Mouse (Mus musculus): Measurements from ENCODE around the gene H2afv.

- TF ChIP-seq FLI1 (IDR thresholded peaks at IDR 0.05; ENCODE audit: low read length) (no peak), GATA1 (IDR thresholded peaks at IDR 0.05; ENCODE audit: borderline replicate concordance, low read length) (no peak)
These were observed 38.9 kb upstream of the H2afv start for GRCm38 (mm10) chr11:6483103-6483502.

Data from megakaryocyte, embryonic 14.5 days (primary cell).